Mouse (Mus musculus) cerebellum, adult 11 months (tissue): ENCODE data around the gene Taok1.
A peak's percentile ranks its signal among the peaks of the same experiment; 100 is the strongest.
"Not testable (repeated sequence)": the region's sequence is repeated elsewhere in the genome, so short reads cannot be mapped to it uniquely, and the experiment has no call there.

Experiments
- DNase-seq: peaks from one replicate; pipeline ENCODE4 v3.0.0; 2022

Taok1 gene

DNA sequence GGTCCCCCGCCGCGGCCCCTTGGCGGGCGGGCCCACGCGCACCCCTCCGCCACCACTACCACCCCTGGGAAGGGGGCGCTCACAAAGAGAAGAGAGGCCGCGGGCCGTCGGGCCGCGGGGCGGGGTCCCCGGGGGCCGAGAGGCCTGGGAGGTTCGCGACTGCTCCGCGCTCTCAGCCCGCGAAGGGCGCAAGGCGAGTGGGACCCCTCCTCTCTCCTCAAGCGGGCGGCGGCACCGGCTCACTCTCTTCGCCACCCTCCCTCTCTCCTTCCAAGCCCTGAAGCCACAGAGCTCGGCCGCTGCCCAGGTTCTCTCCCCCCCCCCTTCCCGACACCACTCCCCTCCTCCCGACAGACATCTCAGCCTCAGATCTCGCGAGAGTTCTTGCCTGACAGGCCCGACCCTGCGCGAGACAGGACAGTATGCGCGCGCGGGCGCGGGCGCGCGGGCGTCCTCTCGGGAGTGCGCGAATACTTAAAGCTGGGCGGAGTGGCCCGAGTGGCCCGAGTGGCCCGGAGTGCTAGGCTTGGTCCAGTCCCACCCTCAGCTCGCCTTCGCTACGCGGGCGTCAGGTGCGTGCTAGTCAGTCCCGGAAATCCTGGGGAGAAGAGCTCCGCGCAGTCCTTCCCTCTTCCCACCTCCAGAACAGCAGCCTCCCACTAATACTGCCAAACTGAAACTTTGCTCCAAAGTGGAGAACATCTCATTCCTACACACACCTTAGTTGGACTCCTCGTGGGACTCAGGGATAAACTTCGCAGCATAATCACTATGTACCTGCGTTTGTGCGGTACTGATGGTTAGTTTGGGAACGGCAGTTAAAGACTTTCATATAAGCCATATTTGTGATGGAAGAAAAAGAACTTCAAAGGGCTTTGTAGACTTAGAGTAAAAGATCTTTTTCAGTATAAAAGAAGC is at the start of gene Taok1:
Gene Taok1 (minus strand): TSS at position 278 of the 918 bp plus-strand sequence.
- DNase-seq, result peak; percentile 94

DNA sequence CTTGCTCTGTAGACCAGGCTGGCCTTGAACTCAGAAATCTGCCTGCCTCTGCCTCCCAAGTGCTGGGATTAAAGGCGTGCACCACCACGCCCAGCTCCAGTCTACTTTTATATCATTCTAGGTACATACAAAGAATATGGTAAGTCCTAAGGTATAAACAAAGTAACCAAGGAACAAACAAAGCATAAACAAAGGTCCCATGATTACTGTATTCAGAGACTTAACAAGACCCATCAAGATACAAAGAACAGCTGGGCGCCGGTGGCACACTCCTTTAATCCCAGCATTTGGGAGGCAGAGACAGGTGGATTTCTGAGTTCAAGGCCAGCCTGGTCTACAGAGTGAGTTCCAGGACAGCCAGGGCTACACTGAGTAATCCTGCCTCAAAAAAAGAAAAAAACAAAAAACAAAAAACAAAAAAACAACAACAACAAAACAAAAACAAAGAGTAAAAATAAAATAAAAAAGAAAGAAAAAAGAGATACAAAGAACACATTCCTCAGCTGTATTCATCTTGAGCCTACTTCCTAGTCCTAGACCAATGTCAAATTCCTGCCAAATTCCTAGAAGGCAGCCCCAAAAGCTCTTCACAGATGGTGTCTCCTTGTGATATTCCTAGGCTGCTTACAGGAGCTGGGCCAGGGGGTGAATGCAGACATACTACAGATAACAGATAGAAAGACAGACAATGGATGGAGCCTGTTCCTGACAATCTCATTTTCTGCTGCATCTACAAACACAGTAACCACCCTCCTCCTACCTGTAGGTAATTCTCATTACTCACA is 46.0 kb upstream of the Taok1 start:
- not testable (repeated sequence) for DNase-seq

DNA sequence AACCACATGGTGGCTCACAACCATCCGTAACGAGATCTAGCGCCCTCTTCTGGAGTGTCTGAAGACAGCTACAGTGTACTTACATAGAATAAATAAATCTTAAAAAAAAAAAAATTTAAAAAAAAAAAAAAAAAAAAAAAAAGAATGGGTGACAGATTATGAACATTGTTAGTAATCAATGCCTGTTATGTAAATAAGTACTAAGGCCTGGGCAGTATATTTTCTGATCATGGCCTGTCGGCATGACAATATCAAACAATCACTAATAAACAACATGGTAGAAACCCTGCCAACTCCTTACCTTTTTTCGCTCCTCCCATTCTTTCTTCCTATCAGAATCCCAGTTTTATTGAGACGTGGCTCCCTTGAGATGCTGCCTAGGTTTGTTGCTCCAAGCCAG is 44.9 kb upstream of the Taok1 start:
- DNase-seq, result no peak

DNA sequence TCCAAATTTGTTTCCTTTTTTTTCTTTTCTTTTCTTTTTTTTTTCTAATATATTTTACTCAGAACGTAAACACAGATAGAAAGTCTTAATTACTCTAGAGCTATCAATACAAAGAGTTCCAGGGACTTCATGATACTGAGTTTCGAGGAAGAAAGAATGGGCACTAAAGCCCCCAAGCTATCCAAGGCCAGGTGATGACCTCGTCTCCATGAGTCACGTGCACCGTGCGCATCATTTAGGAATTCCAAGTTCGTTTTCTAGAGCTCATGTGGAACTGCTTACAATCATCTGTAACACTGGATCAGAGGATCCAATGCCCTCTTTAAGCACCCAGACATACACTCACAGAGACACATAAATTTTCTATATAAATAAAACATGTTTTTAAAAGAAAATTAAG is 41.3 kb upstream of the Taok1 start:
- DNase-seq, result no peak

DNA sequence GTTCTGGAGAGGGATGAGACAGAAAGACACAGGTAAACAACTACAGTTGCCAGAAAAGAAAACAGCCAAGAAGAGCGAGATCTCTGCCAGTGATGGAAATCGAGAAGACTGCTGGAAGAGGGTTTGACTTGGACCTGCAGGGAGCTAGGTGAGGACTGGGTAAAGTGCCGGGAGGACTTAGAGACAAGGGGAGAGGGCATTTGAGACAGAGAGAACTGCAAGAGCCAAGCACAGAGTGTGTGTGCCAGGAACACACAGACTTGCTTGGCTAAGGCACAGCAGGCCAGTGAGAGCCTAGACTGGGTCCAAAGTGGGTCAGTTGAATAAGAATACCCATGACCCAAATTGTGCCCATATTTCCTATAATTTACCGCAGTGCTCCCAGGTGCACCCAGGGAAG is 37.9 kb upstream of the Taok1 start:
- DNase-seq, result peak; percentile 28

DNA sequence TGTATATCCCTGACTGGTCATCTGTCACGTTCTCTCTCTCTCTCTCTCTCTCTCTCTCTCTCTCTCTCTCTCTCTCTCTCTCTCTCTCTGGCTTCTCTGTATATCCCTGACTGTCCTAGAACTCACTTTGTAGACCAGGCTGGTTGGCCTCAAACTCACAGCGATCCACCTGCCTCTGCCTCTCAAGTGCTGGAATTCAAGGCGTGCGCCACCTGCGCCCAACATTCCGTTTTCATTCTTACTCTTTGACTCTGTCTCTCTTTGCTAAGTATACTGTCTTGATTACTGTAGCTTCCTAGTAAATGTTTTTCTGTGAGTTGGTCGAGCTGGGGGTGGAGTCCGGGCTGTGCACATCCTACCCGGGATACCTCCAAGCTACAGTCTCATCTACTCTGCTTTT is 33.8 kb upstream of the Taok1 start:
- DNase-seq, result no peak

DNA sequence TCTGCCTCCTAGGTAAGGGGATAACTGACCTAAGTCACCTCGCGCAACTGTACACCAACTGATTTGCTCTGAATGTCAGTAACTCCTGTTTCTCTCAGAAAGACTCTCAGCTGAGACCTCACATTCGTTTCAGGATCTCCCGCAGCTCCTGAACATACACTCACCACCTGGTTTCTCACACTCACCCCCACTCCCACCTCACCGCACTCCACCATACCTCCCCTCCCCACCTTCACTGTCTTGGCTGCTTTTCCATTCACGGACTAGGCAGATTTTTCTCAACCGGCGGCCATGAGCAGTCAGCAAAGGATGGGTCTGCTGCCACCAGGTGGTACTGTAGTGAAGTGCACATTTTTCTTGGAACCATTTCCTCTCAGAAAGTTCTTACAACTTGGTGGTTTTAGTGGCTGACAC is 22.6 kb upstream of the Taok1 start:
- DNase-seq, result peak; percentile 74

DNA sequence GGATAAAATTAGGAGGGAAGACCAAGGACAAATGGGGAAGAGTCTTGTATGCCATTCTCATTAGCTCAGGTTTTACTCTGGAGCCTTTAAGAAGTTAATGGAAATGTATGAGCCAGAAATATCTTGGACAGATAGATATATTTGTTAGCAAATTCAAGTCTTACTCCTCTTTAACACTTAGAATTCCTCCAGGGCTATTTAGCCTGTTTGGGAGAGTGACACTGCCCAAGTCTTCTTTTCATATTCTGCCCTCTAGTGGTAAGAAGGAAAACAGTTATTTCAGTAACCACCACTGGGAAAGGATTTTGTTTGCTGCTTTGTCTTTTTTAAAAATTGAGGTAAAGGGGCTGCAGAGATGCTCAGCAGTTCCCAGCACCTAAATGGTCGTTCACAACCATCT is 21.9 kb upstream of the Taok1 start:
- DNase-seq, result no peak

DNA sequence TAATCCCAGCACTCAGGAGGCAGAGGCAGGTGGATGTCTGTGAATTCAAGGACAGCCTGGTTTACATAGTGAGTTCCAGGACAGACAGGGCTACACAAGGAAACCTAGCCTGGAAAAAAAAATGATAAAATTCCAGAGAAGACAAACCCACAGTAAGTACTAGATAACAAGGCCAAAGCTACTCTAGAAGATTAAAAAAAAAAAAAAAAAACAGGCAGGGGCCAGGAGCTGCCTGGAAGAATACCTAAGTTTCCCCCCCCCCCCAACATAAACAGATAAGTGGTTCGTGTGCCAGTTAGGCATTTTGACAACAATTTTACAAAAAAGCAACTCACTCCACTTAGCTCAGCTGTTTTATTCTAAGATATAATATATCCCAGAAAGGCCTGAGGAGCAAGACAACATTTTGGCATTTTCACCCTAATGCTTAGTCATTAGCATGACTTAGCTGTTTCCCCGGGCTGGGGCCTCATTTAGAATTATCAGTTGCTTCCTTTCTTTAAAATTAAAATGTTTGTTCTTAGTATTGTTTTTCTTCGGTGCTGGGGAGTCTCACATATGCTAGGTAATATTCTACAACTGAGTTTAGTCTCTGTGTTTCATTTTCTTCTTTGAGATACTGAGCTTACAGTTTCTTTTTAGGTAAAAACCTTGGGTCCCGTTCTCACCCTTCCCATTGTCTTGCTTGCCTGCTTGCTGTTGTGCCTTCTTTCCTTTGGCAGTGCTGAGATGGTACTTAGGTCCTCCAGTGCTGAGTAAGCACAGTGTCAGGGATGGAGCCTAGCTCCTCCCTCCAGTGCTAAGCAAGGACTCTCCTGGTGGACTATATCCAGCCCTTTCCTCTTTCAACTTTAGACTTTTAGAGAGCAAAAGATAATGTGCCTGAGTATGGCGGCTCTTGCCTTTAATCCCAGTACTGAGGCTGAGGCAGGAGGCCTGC is 19.3 kb upstream of the Taok1 start:
- no peak for DNase-seq

DNA sequence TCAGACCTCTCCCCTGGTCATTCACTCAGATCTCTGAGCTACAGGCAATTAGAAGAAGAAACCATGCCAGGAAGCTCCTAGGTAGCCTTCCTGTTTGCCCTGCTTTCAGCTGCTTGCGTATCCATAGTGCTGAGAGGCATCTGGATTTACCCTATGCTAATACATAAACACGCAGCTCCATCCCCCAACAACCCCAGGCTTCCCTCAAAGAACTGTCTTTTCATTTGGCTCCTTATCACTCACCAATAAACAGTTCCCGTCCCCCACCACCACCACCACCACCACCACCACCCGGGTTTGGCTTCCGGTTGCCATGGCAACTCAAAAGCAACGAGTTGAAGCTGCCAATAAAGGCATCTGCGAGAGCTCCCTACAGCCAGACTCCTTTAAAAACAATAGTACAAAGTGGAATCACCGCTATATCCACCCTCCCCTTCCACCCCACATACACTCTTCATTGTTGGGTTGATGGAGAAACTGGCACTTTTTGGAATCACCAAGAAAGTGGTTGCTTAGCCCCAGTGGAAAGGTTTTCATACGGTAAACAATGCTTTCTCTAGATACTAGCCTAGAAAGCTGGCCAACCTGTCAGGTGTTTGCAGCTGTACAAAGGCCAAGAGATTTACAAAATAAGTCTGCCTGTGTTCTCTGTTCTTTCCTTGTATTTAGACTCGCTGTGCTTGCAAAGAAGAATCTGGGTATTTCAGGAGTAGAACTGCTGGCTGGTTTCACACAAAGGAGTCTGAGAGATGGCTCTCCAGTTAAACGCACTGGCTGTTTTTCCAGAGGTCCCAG is 17.6 kb upstream of the Taok1 start:
- peak; percentile 38 for DNase-seq

DNA sequence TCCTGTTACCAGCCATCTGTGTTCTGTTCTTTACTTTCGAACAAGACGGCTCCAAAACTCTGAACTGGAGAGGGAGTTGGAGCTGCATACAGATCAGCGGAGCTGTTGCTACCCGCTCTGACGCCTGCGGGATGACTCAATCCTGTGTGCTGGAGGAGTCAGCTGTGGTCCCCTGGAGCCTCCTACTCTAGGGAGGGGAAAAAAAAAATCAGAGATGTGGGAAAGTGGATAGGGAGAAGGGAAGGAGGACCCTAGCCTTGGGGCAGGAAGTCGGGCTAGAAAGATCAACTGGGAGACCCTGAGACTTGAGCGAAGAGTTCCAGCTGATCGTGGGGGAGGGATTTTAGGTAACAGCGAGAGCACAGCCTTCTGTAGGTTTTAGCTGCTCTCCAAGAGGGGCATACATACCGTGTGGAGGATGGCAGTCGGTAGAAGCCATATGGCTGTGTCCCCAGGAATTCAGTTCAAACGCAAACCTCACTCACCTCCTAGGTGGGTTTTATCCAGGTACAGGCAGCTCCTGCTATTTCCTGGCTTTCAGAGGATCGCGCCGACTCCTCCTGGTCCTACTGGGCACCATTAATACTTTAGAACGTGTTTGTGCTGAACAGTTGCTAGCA is 16.9 kb upstream of the Taok1 start:
- DNase-seq, result peak; percentile 27

DNA sequence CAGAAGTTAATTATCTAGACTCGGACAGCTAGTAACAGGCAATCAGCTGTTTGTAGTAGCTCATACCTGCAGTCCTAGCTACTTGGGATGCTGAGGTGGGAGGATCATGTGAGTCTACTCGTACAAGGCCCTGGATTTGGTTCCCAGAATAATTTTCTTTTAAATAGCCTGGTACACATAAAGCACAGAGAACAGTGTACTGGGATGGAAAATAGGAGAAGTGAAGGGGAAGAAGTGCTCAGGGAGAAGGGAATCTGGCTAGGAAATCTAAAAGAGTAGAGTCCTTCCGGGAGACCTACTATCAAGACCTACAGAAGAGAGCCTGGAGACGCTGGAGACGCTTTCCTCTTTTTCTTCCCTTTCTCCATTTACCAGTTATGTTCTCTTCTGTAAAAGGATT is 16.4 kb upstream of the Taok1 start:
- no peak for DNase-seq

DNA sequence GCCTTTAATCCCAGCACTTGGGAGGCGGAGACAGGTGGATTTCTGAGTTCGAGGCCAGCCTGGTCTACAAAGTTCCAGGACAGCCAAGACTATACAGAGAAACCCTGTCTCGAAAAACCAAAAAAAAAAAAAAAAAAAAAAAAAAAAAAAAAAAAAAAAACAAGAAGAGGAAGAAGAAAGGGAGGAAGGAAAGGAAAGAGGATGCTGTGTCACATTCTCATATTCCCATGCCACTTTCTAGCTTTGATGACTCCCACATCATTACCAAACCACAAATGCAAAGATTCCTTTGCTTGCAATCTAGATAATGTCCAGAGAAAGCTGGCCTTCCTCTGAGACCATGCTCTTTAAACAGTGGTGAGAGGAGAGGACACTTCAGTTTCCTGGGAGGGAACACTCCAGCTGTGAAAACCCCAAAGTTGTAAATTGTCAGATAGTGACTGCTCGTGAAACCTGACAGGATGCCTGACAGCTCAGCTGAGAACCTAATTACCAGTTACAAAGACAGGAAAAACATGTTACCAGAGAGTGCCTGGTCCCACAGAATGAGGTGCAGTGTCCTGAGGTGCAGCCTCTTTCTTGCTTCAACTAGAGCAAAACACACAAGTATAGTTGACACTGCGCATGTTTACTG is 14.4 kb upstream of the Taok1 start:
- DNase-seq, result no peak

DNA sequence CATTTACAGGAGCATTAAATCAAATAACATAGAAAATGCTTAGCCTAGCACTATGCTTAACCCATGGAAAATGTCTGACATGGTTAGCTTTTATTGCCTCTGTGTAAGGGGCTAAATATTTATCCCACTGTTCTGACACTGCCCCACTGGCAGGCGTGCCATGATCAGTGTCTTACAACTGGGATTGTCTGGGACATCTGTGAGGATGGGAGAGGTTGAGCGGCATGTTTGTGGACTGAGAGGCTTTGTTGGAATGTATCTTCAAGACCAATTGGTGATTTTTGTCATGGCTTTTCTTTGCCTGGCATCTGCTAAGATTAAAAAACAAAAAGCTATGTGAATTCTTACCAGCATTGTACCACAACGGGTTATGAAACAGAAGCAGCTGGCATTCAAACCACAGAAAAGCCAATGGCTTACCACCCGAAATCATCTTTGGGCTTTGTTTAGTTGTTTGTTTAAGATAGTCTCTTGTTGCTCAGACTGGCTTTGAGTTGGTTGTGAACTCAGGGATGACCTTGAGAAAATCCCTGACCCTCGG is 7.5 kb upstream of the Taok1 start:
- DNase-seq, result no peak

DNA sequence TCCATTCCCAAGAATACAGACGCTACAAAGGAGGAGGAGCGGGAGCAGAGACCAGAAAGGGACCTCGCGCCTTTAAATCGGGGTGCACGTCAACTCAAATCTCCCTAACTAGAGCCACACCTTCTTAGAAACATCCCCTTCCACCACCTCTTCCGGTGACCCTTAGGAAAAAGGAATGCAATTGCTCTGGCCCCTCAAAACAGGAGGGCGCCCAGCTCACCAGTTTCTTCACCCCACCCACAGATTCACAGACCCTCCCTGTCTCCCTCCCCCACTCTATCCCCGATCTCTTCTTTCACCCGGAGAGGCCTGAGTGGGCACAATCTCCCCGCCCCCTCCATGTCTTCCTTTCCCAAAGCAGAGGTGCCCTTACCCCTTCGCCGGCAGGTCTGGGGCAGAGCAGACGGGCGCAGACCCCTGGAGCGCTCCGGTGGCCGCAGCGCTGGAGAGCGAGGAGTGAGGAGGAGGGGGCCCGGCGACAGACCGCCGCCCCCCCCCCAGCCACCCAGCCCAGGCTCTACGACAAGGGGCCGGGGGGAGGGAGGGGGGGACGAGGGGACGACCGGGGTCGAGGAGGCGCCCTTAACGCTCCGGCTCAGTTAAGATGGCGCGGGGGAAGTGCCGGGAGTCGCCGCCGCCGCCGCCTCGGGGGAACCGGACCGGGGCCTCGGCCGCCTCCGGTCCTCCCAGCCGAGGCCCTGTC is 629 bp downstream of the Taok1 start:
- DNase-seq, result peak; percentile 47

DNA sequence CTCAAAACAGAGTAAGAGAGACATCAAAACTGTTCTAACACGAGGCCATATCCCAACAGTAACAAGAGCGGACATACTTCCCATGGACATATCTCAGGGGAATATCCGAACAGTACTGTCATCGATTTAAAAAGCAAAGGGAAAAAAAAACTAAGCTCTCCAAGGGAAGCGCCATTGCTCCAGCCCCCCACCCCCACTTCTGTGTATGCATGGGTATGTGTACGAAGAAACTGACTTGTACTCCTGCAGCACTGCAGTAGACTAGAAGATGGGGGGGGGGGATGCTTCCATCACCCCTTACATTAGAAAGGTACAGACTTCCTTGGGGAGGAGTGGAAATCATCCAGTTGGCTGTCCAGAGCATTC is 1.2 kb downstream of the Taok1 start:
- DNase-seq, result no peak

DNA sequence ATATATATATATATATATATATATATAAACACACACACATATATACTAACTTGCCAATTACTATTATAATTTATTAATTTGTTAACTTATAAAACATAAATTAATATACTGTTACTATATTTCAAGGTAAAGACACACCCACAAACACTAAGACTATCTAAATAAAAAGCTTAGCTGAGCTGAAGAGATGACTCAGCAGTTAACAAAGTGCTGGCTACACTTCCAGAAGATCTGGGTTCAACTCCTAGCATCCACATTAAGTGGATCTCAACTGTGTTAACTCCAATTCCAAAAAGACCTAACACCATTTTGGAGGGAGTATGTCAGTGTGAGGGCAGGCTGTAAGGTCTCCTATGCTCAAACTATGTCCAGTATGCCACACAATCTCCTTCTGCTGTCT is 10.3 kb downstream of the Taok1 start:
- DNase-seq, result no peak

DNA sequence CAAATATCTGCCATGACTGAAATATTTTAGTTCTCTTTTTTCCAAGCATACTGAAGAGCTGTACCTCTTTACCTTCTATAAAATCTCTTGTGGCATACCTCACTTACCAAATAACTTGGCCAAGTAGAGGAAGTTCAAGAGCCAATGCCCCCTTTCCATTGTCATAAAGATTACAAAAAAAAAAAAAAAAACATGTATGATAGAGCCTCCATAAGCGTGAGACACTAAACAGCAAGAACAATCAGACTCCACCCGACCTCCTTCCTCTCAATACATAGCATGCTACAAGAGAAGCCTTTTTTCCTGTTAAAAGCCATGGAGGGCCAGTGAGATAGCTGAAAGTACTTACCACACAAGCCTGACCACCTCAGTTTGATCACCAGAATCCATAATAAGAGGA is 16.2 kb downstream of the Taok1 start:
- DNase-seq, result no peak

DNA sequence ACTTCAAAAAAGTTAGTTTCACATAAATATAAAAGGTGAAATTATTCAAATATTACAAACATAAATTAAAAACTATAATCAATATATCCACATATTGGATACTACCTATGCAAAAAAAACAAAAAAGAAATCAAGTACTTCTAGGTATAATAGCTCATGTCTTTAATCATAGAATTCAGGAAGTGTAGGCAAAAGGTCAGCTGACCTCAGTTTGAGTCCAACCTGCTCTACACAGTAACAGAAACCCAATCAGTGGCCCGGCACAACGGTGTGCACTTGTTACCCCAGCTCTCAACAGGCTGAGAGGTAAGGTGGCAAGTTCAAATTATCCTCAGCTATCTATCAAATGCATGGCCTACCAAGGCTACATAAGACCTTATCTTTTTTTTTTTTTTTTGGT is 16.8 kb downstream of the Taok1 start:
- no peak for DNase-seq

DNA sequence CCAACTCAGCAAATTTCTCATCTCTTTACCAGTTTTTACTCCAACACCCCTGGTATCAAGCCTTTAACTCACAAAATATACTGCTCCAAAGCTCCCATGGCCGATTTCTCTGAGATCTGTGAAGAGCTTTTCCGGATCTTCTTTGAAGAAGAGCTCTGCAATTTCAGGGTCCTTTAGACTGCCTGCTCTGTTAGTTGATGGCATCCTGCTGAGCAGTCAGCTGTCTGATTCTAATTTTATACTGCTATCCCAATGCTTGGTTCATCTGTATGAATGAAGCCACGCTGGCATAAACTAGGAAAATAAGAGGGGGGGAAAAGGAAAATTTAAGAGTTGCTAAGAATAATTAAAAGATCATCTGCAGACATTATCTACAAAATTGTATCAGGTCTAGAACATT is 22.4 kb downstream of the Taok1 start:
- DNase-seq, result peak; percentile 56
